8 mouse cellular contexts compared by ENCODE assay signal in genomic region chr8:105565952-105566702, GRCm38 (mm10). TPM values are rescaled to one million over a fixed set of nuclear protein-coding genes. Genes with fewer than 3 reads are reported as not detected.
DNase-seq lines count a peak whose midpoint lies in the region; ATAC-seq and TF ChIP-seq lines count a peak whose summit lies in the region.

Gene Atp6v0d1 (minus strand): TSS chr8:105566047.

- DNase-seq in ZHBTc4 (ENCODE audit: low read depth, low spot score) = peak; percentile 100
- peak; percentile 100 for DNase-seq in gastrocnemius, adult 2 months
- peak; percentile 100 for DNase-seq in hindbrain, postnatal 0 days (ENCODE audit: low spot score)
- DNase-seq in left cerebral cortex, adult 2 months (ENCODE audit: extremely low spot score in 1 of 2, low spot score in 2 of 2) = peak; percentile 98 to 100
- DNase-seq in right cerebral cortex, adult 2 months (ENCODE audit: low spot score in 2 of 2) = peak; percentile 99 to 100
- peak; percentile 100 for DNase-seq in urinary bladder, postnatal 14 days (ENCODE audit: low spot score)

- H3K27ac ChIP-seq in gastrocnemius, adult 2 months = peak within 1 kb of the TSS; percentile 97
- H3K27ac ChIP-seq in hindbrain, postnatal 0 days = peak within 1 kb of the TSS; percentile 91
- H3K27ac ChIP-seq in left cerebral cortex, adult 2 months = peak within 1 kb of the TSS; percentile 91

- peak within 1 kb of the TSS; percentile 88 for H3K9ac ChIP-seq in hindbrain, postnatal 0 days (replicated peaks; ENCODE audit: low read length)

- H3K4me1 ChIP-seq in hindbrain, postnatal 0 days (ENCODE audit: insufficient read depth, low read length) = peaks cover 20% of the 10 kb centered on the region; the same call in 1 of the 2 replicates

- peak within 1 kb of the TSS; percentile 79 for H3K4me2 ChIP-seq in hindbrain, postnatal 0 days (ENCODE audit: low read depth, low read length)

- H3K4me3 ChIP-seq in gastrocnemius, adult 2 months = peak within 1 kb of the TSS; percentile 77
- H3K4me3 ChIP-seq in hindbrain, postnatal 0 days (ENCODE audit: low read length) = peak within 1 kb of the TSS; percentile 90
- H3K4me3 ChIP-seq in left cerebral cortex, adult 2 months = peak within 1 kb of the TSS; percentile 99

- 3% methylated on average over 53 of the region's 53 CpGs for WGBS in hindbrain, postnatal 0 days

- H3K27me3 ChIP-seq in hindbrain, postnatal 0 days (ENCODE audit: insufficient read depth, low read length) = no peaks in the 10 kb centered on the region

- TF ChIP-seq CTCF in gastrocnemius, adult 2 months (IDR thresholded peaks at IDR 0.05) = peak; percentile 90
- TF ChIP-seq CTCF in hindbrain, postnatal 0 days (IDR thresholded peaks at IDR 0.05; ENCODE audit: low read depth) = peak; percentile 90
- TF ChIP-seq CTCF in left cerebral cortex, adult 2 months (IDR thresholded peaks at IDR 0.05) = peak; percentile 87

- peak; percentile 82 for ATAC-seq in common myeloid progenitor, adult 5-6 weeks (replicated peaks; ENCODE audit: low read depth, poor library complexity, severe bottlenecking)
- ATAC-seq in hindbrain, postnatal 0 days = peak; percentile 98
- peak; percentile 80 for ATAC-seq in megakaryocyte, adult 5-6 weeks (ENCODE audit: poor library complexity, severe bottlenecking)

- H3K9me3 ChIP-seq in hindbrain, postnatal 0 days (ENCODE audit: low read length) = no peaks in the 10 kb centered on the region

- intact Hi-C loops in gastrocnemius, adult 2 months (cut with DNase I) = loop anchor here (2.0 kb wide), 2 partner anchors 31 to 119 kb away; no protein-coding TSS in a partner anchor
- intact Hi-C loops in left cerebral cortex, adult 2 months (cut with DNase I) = loop anchor here (1.0 to 5.0 kb wide), 4 partner anchors 28 to 121 kb away; partner anchors contain the start of genes Agrp, Carmil2, Ctcf and Ripor1

- no peaks in the 10 kb centered on the region for H3K36me3 ChIP-seq in hindbrain, postnatal 0 days (ENCODE audit: insufficient read depth, low read length)

RNA-seq across cellular contexts. Expression of gene Atp6v0d1, which starts in this region (rescaled TPM):
- total RNA-seq in common myeloid progenitor, adult 5-6 weeks (2017) = 27.5 and 33.4 TPM in 2 replicates
- 10 to 100 TPM; 40.3 to 41.6 TPM for total RNA-seq in gastrocnemius, adult 2 months (2021)
- total RNA-seq in hindbrain, postnatal 0 days (2014; rRNA removed) = 231 and 249 TPM in 2 replicates
- 271 and 289 TPM in 2 replicates for polyA plus RNA-seq in hindbrain, postnatal 0 days (2015; fragmentation: Nextera tagmentation; extraction: Ambion mirVana)
- 100 to 1,000 TPM; 288 to 319 TPM for total RNA-seq in left cerebral cortex, adult 2 months (2021)
- 222 and 239 TPM in 2 replicates for total RNA-seq in megakaryocyte, adult 5-6 weeks (2015)
- total RNA-seq in megakaryocyte, adult 5-6 weeks (2017) = 86.2 and 101 TPM in 2 replicates

Comparison
In these comparisons a context has a peak if more than half of its experiments do, and no peak if none do; other contexts are left out.
1. Peak in every context shown above with its lines: DNase-seq, ATAC-seq, H3K4me3 ChIP-seq and H3K27ac ChIP-seq.